Mouse (Mus musculus) heart, postnatal 0 days (tissue): Measurements from ENCODE around the gene Atg7. TPM values are rescaled to one million over a fixed set of nuclear protein-coding genes. Genes with fewer than 3 reads are reported as not detected.
"Not testable (repeated sequence)": the region's sequence is repeated elsewhere in the genome, so short reads cannot be mapped to it uniquely, and the experiment has no call there.

Source experiments
- ATAC-seq: fragments of 200-750 bp; cut with Nextera tagmentation; 2 replicates; pipeline ENCODE4 v1.8.0; 2017; ENCODE audit warnings: low read depth, moderate number of reproducible peaks, moderate library complexity; ENCODE audit not compliant: insufficient read depth
- DNase-seq: peaks from one replicate; pipeline ENCODE4 v3.0.0-alpha.2; 2016; ENCODE audit warnings: low spot score
- H3K27ac ChIP-seq: fragments of 300-500 bp; sonication (generic); 2 replicates; pipeline ENCODE4 v1.5.1; 2014; ENCODE audit warnings: low read depth, mild to moderate bottlenecking
- H3K27me3 ChIP-seq: fragments of 300-500 bp; sonication (generic); 2 replicates; pipeline ENCODE4 v1.6.1; 2014; ENCODE audit warnings: low read length, mixed read lengths; ENCODE audit not compliant: control insufficient read depth, insufficient read depth
- H3K36me3 ChIP-seq: fragments of 300-500 bp; sonication (generic); replicated peaks from 2 replicates; pipeline ENCODE4 v1.6.1; 2014; ENCODE audit warnings: low read length, mixed read lengths; ENCODE audit not compliant: control insufficient read depth, insufficient read depth
- H3K4me1 ChIP-seq: fragments of 300-500 bp; sonication (generic); 2 replicates; pipeline ENCODE4 v1.6.1; 2014; ENCODE audit warnings: antibody characterized with exemption; ENCODE audit not compliant: control insufficient read depth, insufficient read depth
- H3K4me2 ChIP-seq: fragments of 300-500 bp; sonication (generic); 2 replicates; pipeline ENCODE4 v1.6.1; 2014; ENCODE audit warnings: low read depth, mild to moderate bottlenecking, low read length, moderate library complexity
- H3K4me3 ChIP-seq: fragments of 300-500 bp; sonication (generic); 2 replicates; pipeline ENCODE4 v1.5.1; 2014; ENCODE audit warnings: low read depth, low read length
- H3K9ac ChIP-seq: fragments of 300-500 bp; sonication (generic); replicated peaks from 2 replicates; pipeline ENCODE4 v1.6.1; 2014; ENCODE audit warnings: low read depth, low read length, mixed read lengths
- H3K9me3 ChIP-seq: fragments of 300-500 bp; sonication (generic); replicated peaks from 2 replicates; pipeline ENCODE4 v1.6.1; 2016; ENCODE audit warnings: low read length; ENCODE audit not compliant: control insufficient read depth
- CTCF ChIP-seq: IDR thresholded peaks from 2 replicates; pipeline ENCODE4 v1.5.1; 2016; ENCODE audit warnings: antibody characterized with exemption, control low read depth, low read depth
- EP300 ChIP-seq: IDR thresholded peaks from 2 replicates; pipeline ENCODE4 v1.6.1; 2016; ENCODE audit warnings: antibody characterized with exemption, low read depth
- WGBS: fragments of 180-500 bp; shearing (Covaris S2); extraction: QIAGEN DNeasy Blood & Tissue Kit; methylation state at CpG from one replicate; pipeline ENCODE4 v1.1.7; 2014; 5-methylcytosine and 5-hydroxymethylcytosine counted together
- polyA plus RNA-seq: library from polyadenylated mRNA; unstranded; fragments of >200 nt; fragmentation: Nextera tagmentation; extraction: Ambion mirVana; gene quantifications from 2 replicates; pipeline ENCODE4 v1.2.1, GENCODE M21; 2015
- total RNA-seq: library from RNA; depleted of rRNA; stranded (reverse); fragments of >200 nt; gene quantifications from 2 replicates; pipeline ENCODE4 v1.2.3, GENCODE M21; 2014; ENCODE audit warnings: low replicate concordance; rRNA removed

Atg7 gene
- total RNA-seq (14.8 and 26.7 TPM in 2 replicates), polyA plus RNA-seq (13.8 and 13.9 TPM in 2 replicates)

DNA sequence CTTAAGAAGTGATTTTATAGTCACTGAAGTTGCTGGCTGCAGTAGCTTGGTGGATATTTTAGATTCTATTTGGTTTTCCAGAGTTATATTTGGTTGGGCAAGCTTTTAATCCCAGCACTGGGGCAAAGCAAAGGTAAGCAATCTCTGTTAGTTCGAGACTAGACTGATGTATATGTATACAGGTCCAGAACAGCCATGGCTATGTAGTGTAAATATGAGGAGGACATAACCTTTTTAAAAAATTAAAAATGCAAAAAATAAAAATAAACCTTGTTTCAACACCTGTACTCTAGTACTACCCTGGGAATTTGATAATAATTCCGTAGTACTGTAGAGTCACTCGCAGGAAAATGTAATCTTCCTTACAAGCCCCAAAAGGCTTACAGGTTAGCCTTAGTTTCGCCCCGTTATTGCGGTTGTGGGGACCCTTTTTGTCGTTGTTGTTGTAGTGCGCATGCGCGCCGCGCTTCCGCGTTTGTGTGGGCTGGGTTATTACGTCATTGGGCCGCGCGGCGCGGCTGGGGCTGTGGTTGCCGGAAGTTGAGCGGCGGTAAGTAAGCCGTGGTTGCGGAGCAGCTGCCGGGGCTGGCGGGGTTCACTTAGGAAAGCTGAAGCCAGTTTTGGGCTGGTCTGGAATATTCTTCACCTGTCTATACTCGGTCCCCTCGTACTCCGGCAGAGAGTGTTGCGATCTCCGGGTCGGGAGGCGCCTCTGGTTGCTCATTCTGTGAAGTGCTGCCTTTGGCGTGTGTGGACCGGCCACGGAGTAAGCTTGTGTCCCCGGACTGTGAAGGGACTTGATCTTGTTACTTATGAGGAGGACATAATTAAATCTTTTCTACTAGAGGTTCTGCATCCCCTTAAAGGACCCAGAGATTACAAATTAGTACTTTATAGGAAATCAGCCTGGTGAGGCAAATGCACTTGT, at the start of gene Atg7:
Gene Atg7, plus strand, starts transcription at position 497 of the 928 bp plus-strand sequence.
- DNase-seq = peak; percentile 92
- no peaks in the 10 kb centered on the region for H3K9me3 ChIP-seq
- peak; percentile 90 for ATAC-seq
- H3K9ac ChIP-seq = peak within 1 kb of the TSS; percentile 72
- peak within 1 kb of the TSS; percentile 63; the same call in 1 of the 2 replicates for H3K27ac ChIP-seq
- no peaks in the 10 kb centered on the region for H3K27me3 ChIP-seq
- TF ChIP-seq EP300 = no peak
- peak within 1 kb of the TSS; percentile 80 for H3K4me3 ChIP-seq
- WGBS = under 1% methylated on average over 38 of the region's 38 CpGs
- peak within 1 kb of the TSS; percentile 77 for H3K4me2 ChIP-seq
- 0 out of 2 replicates have a peak, but pooled peaks cover 6% of the 10 kb centered on the region for H3K4me1 ChIP-seq
- no peaks in the 10 kb centered on the region for H3K36me3 ChIP-seq

DNA sequence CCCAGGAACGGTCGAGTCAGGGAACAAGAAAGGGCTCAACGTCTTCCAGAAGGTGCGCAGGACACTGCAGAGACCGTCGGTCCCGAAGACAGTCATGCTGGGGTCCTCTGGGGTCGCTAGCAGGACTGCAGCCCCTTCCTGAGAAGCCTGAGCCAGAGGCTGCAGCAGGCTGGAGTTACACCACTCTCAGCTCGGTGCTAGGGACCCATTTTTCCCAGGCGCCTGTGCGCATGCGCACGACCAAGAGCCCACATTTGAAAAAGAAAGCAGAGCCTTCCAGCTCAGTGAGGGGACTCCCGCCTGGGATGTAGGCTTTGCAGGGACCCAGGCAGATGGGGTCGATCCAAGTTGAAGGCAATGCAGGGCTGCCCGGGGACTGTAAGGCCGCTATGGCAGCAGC, 28.8 kb upstream of the Atg7 start:
- ATAC-seq, H3K9ac ChIP-seq, H3K27me3 ChIP-seq, H3K4me1 ChIP-seq, H3K4me2 ChIP-seq, H3K36me3 ChIP-seq, H3K27ac ChIP-seq, H3K4me3 ChIP-seq, DNase-seq, H3K9me3 ChIP-seq: not testable (repeated sequence)
- WGBS = 11% methylated on average over 6 of the region's 17 CpGs

DNA sequence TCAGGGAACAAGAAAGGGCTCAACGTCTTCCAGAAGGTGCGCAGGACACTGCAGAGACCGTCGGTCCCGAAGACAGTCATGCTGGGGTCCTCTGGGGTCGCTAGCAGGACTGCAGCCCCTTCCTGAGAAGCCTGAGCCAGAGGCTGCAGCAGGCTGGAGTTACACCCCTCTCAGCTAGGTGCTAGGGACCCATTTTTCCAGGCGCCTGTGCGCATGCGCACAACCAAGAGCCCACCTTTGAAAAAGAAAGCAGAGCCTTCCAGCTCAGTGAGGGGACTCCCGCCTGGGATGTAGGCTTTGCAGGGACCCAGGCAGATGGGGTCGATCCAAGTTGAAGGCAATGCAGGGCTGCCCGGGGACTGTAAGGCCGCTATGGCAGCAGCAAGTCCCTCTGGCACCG, 9.0 kb upstream of the Atg7 start:
- not testable (repeated sequence) for H3K27ac ChIP-seq, H3K4me3 ChIP-seq, ATAC-seq, H3K36me3 ChIP-seq, DNase-seq, H3K27me3 ChIP-seq, H3K9ac ChIP-seq, H3K9me3 ChIP-seq, H3K4me2 ChIP-seq, H3K4me1 ChIP-seq
- no CpG with 5 or more reads among the region's 14 CpGs for WGBS

DNA sequence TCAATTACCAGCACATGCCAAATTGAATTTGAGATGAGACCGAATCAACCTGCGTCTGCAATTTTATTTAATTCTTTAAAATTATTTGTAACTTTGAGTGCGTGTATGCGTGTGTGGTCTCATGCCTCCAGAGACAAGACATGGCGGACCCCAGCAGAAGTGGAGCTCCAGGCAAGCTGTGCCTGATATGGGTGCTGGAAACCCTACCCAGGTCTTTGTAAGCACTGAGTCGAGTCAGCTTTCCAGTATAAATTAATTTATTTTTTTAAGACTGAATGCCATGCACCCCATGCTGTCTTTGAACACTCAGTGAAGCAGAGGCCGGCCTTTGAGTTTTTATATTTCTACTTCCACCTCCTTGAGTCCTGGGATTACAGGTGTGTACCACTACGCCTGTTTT, 819 bp downstream of the Atg7 start:
- WGBS = 40% methylated on average over 8 of the region's 8 CpGs
- DNase-seq = no peak
- Histone ChIP-seq H3K4me2 (peak overlapping the region; percentile 77), H3K27me3 (no peaks in the 10 kb centered on the region), H3K4me3 (peak overlapping the region; percentile 80), H3K4me1 (0 out of 2 replicates have a peak, but pooled peaks cover 6% of the 10 kb centered on the region), H3K9me3 (no peaks in the 10 kb centered on the region), H3K36me3 (no peaks in the 10 kb centered on the region), H3K27ac (no peak overlapping the region), H3K9ac (peak overlapping the region; percentile 72)
- ATAC-seq = no peak
- TF ChIP-seq CTCF = no peak
- TF ChIP-seq EP300 = no peak

DNA sequence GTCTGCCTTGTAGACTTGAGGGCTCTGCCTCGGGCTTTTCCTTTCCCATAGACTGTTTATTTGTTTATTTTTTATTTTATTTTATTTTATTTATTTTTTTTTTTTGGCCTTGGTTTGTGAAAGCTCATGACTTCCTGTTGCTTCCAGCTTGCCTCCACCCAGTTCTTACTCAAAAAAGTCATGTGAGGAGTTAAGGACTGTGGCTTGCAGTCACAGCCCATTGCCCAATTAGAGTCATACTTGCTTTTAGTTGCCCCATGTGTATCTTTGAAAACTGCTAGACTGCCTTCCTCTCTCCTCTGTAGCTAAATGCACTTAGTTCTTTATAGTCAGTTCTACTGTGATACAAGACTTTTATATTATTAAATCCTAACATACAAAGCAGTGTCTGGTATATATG, 1.6 kb downstream of the Atg7 start:
- TF ChIP-seq CTCF = no peak
- no peak for TF ChIP-seq EP300
- Histone ChIP-seq H3K27me3 (no peaks in the 10 kb centered on the region), H3K36me3 (no peaks in the 10 kb centered on the region), H3K27ac (no peak overlapping the region), H3K4me1 (0 out of 2 replicates have a peak, but pooled peaks cover 6% of the 10 kb centered on the region), H3K4me3 (no peak overlapping the region), H3K9ac (no peak overlapping the region), H3K4me2 (no peak overlapping the region), H3K9me3 (no peaks in the 10 kb centered on the region)
- DNase-seq (no peak), ATAC-seq (no peak)
- WGBS = 81% methylated on average over 1 of the region's 1 CpGs

DNA sequence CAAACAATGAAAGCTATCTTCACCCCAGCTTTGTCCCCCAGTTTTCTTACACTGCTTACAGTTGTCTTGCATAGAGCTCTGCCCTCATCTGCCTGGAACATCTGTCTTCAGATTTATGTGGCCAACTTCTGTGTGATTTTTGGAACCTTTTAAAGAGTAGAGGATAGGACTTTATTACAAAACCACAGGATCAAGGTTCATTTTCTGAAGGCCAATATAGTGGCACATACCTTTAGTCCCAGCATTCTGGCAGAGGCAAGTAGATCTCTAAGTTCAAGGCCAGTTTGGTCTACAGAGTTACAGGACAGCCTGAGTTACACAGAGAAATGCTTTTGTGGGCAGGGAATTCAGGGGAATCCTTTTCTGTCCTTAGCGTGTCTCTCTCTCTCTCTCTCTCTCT, 3.3 kb downstream of the Atg7 start:
- DNase-seq (no peak), ATAC-seq (no peak)
- no peak for TF ChIP-seq EP300
- no peak for TF ChIP-seq CTCF
- Histone ChIP-seq H3K4me1 (0 out of 2 replicates have a peak, but pooled peaks cover 6% of the 10 kb centered on the region), H3K36me3 (no peaks in the 10 kb centered on the region), H3K27ac (no peak overlapping the region), H3K27me3 (no peaks in the 10 kb centered on the region), H3K9ac (no peak overlapping the region), H3K4me2 (no peak overlapping the region), H3K9me3 (no peaks in the 10 kb centered on the region), H3K4me3 (no peak overlapping the region)
- 67% methylated on average over 1 of the region's 1 CpGs for WGBS
